Mouse (Mus musculus) gastrocnemius, postnatal 4 days (tissue): Measurements from ENCODE around the gene App. TPM values are rescaled to one million over a fixed set of nuclear protein-coding genes. Genes with fewer than 3 reads are reported as not detected.

Source experiments
- DNase-seq, 2 experiments: peaks; one replicate each; pipeline ENCODE4 v3.0.0; 2021 to 2022; ENCODE audit warnings: low spot score in 2 of 2, mixed read lengths in 2 of 2
- total RNA-seq, 2 experiments: library from RNA; stranded (reverse); gene quantifications; 2 replicates each; pipeline ENCODE4 v1.2.3; 2021

Gene App
- total RNA-seq, 2 experiments from 2014 or later, result 259 to 283 TPM

- DNase-seq, result no peak
These were observed 48.9 kb downstream of the App start for GRCm38 (mm10) chr16:85124649-85125048.

DNA sequence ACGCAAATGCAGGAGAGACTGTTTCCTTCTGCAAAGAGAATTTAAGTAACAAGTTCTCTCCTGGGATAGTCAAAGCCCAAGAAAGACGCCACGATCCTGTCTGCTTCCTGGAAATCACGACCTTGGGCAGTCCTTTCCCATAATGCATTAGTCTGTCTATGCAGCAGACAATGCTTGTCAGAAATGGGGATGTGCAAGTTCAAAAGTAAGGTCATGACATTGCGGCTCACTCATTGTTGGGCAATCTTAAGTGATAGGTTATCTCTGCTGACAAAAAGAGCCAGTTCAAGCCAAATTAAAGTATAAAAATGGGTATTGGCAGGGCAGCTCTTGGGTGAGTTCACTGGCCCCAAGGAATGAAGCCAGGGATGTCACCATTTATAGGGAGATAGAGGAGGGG, 51.6 kb downstream of the App start:
- no peak for DNase-seq

DNA sequence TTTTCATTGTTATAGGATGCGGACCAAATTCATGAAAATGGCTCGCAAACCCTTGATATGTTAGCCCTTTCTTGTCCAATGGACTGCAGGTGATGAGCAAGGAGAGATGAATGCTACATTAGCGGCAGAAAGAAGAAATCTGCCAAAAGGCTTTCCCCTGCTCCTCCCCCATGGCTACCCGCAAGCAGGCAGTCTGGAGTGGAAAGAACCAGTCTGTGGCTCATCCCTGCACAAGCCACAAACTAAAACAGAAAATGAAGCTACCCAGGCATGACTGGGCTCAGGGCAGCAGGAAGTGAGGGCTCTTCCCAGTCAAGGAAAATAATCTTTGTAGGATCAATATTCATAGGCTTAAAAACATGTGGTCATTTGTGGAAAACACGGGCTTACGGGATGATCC, 54.6 kb downstream of the App start:
- no peak for DNase-seq

GRCm38 (mm10) chr16:85117541-85117940, 56.0 kb downstream of the App start:
- no peak for DNase-seq

DNA sequence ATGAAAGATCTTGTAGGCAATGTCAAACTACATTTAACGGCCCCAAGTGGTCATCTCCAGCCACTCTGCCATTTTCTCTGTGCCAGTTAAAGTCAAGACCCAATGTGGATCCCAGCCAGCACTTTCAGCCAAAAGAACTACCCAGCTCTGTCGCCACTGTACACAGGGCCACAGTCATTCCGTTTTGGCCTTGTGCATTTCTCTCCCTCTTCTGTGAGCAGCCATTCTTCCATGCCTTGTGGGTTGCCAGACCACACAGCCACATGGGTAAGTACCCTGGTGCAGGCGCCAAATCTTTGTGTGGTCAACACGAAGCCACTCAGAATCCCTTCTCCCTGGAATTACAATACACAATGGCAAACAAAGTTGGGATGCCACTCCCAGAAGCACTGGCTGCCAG, 57.7 kb downstream of the App start:
- DNase-seq, result no peak

- DNase-seq, result no peak
These were observed 58.8 kb downstream of the App start for GRCm38 (mm10) chr16:85114742-85115141.

GRCm38 (mm10) chr16:85113941-85114340, 59.6 kb downstream of the App start:
- no peak for DNase-seq

DNA sequence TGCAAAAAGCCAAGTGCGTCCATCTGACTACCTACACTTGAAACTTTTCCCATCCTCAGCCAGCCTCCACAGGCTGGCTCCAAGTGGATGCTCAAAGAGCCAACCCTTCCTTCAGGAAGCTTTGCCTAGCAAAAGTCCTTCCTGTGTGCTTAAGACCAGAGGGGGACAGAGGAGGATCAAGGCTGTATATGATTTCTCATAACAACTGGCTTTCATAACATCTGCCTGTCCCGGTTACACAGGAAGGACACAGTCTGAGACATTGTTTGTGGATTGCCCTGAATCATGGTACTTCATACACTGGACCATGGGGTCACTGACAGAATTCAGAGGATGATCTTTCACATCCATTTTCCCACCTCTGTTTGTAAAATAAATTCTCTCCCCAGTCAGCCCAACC, 61.3 kb downstream of the App start:
- DNase-seq, result no peak

- no peak for DNase-seq
These were observed 63.1 kb downstream of the App start for GRCm38 (mm10) chr16:85110428-85110827.

- DNase-seq, result no peak
These were observed 65.1 kb downstream of the App start for GRCm38 (mm10) chr16:85108486-85108885.

GRCm38 (mm10) chr16:85106644-85107323, 66.8 kb downstream of the App start:
- no peak for DNase-seq

GRCm38 (mm10) chr16:85105603-85106002, 68.0 kb downstream of the App start:
- DNase-seq, result no peak

DNA sequence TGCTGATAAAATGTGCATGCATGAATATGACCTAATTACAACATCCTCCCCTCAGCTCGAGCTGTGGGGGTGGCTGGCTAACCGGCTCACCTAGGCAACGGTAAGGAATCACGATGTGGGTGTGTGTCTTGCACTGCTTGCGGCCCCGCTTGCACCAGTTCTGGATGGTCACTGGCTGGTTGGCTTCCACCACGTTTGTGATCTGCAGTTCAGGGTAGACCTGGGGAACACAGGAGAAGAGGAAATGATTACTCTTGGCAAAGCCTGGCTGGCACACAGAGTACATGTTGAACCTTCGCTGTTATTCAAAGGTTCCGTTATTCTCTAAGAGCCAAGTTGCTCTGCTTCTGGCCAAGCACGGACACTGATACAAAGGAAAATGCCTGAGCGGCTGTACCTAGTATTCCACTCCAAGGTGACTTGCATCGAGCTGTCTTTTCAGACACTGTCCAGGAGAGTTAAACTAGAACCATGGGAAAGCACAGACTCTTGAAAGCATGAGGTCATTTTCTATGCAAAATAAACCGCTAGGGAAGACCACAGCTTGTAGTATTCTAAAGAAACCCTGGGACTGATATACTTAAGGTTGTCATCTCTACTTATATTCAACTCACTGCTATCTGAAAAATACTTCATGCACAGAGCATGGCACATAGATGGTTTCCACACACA, 70.3 kb downstream of the App start:
- no peak for DNase-seq

- no peak for DNase-seq
These were observed 72.0 kb downstream of the App start for GRCm38 (mm10) chr16:85101544-85101943.

DNA sequence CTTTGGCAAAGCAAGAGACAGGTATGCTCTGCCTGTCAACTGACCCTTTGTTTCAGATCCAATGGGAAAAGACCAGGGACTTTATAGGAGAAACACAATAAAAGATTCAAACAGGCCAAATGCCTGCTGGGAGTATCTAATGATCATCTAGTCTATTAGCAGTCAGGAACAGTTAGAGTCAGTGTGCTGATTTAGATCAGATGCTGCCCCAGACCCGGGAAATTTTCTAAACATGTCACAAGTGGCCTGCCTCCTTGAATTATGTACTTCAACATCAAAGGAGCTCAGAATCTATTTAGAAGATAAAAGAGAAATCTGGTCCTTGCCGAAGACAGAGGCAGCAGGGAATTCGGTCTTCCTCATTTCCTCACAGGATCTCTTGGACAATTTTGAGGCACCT, 72.8 kb downstream of the App start:
- DNase-seq, result no peak

- DNase-seq, result no peak
These were observed 74.1 kb downstream of the App start for GRCm38 (mm10) chr16:85099487-85099886.

DNA sequence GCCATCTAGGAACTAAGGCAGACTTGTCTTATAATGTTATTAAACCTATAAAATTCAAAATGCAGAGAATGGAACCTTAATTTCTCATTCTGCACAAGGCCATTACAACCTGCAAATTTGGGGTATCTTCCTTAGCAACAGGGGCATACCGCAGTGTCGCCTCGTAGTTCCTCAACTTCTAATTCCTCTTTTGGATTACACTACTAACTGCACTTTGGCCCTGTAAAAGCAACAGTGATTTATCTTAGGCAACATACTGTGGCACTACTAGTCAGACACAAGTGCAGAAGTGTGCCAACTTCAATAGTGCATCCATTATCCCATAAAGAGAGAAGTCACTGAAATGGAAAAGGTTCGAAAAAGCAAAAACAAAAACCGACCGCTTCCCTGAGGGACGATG, 74.5 kb downstream of the App start:
- no peak for DNase-seq

DNA sequence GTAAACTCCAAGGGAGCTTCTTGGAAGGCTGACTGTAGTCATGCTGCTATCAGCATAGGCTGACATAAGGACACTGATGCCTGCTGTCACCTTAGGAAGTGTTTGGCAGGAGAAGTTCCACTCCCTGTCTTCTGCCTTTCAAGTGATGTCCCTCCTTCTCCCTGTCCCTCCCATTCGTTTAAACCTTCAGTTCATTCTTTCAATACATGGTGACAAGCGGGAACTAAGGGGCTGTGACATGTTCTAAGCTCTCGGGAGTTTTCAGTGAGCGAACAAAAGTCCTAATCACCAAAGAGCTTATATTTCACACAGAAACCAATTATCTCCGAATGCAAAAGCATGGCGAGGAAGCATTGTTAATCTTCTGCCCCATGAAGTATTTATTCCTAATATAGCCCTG, 77.2 kb downstream of the App start:
- DNase-seq, result no peak

DNA sequence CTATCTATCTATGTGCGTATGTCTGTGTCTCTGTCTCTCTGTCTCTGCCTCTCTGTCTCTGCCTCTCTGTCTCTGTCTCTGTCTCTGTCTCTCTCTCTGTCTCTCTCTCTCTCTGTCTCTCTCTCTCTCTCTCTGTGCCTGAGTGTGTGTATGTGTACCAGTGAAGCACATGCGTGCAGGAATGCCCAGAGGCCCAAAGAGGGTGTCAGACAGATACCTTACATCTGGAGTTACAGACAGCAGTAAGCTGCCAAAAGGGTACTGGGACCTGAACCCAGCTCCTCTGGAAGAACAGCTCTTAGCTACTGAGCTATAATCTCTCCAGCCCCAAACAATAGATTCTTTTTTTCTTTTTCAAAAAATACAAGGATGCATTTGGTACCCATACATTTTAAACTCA, 77.6 kb downstream of the App start:
- no peak for DNase-seq

DNA sequence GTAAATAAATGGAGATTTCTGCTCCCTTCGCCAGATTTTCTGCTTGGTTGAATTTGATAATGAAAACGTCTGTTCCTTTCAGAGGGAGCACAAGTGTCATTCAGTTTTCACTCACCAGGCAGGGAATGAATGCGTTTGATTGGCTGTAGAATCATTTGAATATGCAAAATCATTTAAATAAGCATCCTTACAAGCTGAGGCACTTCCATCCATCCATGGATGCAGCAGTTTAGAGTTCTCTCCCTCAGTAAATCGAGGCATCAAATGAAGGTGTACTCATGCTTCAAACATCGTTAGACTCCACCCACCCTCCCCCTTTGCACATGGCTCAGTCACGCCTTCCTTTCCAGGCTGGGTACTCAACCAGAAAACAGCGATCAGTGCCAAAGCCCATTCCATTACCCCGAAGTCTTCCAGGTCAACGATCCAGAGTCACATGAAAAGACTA, 80.9 kb downstream of the App start:
- DNase-seq, result no peak

DNA sequence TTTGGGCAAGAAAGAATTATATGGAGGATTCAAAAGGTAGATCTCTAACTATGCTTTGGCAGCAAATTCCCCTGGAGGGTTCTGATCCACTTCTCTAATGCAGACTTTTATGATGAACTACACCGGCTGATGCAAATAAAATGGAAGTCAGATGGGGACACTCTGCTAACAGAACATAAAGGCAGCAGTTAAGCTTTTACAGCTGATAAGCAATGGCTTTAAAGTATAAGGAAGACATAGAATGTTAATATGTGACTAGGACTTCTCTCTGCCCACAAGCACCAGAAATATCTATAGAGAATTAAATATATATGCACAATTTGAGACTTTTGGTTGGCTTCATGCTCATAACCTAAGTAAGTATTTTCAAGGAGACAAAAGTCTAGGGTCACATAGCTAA, 81.4 kb downstream of the App start:
- no peak for DNase-seq

DNA sequence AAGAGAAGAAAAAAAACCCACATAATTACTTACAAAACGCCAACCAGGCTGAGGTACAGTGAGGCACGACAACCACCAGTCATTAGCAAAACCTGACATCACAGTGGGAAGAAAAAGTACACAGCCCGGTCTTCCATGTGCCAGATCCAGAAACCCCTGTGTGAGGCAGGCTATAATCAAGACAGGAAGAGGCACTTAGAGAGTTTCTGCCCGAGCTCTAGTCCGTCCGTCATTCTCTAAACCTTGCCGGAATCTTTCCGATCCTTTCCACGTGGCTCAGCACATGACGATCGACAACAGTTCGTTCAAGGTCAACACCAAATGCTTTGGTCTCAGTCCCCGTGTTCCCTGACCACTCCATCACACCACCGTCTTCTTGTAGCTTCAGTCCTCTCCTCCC, 82.6 kb downstream of the App start:
- no peak for DNase-seq

- no peak for DNase-seq
These were observed 85.4 kb downstream of the App start for GRCm38 (mm10) chr16:85088126-85088525.
